Mouse (Mus musculus) MEL (cell line): ENCODE measurements at regions not wholly inside any gene's neighbourhood (a gene's known extent, or its start where the extent isn't known, plus 50 kb on each side); places are given as distances from the start of the nearest gene placed in this dataset.

Experiments
- DNase-seq: peaks from one replicate; pipeline ENCODE4 v3.0.0; 2011; ENCODE audit warnings: low read depth, low spot score
- H3K27ac ChIP-seq: 2 replicates; pipeline ENCODE4 v1.5.1; 2012; ENCODE audit warnings: low read depth, mild to moderate bottlenecking, control low read depth, low read length, moderate library complexity; ENCODE audit not compliant: control insufficient read depth
- H3K27me3 ChIP-seq, 2 experiments: fragments of 150-350 bp in 1 of 2; sonication (generic) in 1 of 2; 2 replicates each; pipeline ENCODE4 v1.6.1; 2012; ENCODE audit warnings: low read length in 2 of 2, mild to moderate bottlenecking in 2 of 2, improper control_type of control experiment in 1 of 2, moderate library complexity in 1 of 2; ENCODE audit not compliant: insufficient read depth in 2 of 2, control insufficient read depth in 1 of 2
- H3K36me3 ChIP-seq, 2 experiments: 2 replicates each; pipeline ENCODE4 v1.6.1; 2012 to 2014; ENCODE audit warnings: low read length in 2 of 2, improper control_type of control experiment in 1 of 2, inconsistent platforms in 1 of 2, mild to moderate bottlenecking in 1 of 2; ENCODE audit not compliant: insufficient read depth in 2 of 2, control insufficient read depth in 1 of 2
- H3K4me1 ChIP-seq, 2 experiments: fragments of 150-350 bp in 1 of 2; sonication (generic) in 1 of 2; 2 replicates each; pipeline ENCODE4 v1.6.1; 2012; ENCODE audit warnings: low read length in 2 of 2, improper control_type of control experiment in 1 of 2, mild to moderate bottlenecking in 1 of 2; ENCODE audit not compliant: insufficient read depth in 2 of 2, control insufficient read depth in 1 of 2
- H3K4me3 ChIP-seq, 2 experiments: fragments of 150-350 bp in 1 of 2; sonication (generic) in 1 of 2; 2 replicates each; pipeline ENCODE4 v1.5.1; 2012; ENCODE audit warnings: low read depth in 2 of 2, low read length in 2 of 2, mild to moderate bottlenecking in 2 of 2, moderate library complexity in 2 of 2, control low read depth in 1 of 2, improper control_type of control experiment in 1 of 2; ENCODE audit not compliant: control insufficient read depth in 1 of 2, insufficient read depth in 1 of 2
- H3K79me2 ChIP-seq: 2 replicates; pipeline ENCODE4 v1.6.1; 2012; ENCODE audit warnings: mild to moderate bottlenecking, low read length, moderate library complexity; ENCODE audit not compliant: control insufficient read depth, poor library complexity, insufficient read depth
- H3K9ac ChIP-seq: 2 replicates; pipeline ENCODE4 v1.6.1; 2012; ENCODE audit warnings: low read depth, mild to moderate bottlenecking, control low read depth, low read length, moderate library complexity; ENCODE audit not compliant: control insufficient read depth, poor library complexity, severe bottlenecking
- H3K9me3 ChIP-seq: fragments of 150-350 bp; sonication (generic); replicated peaks from 2 replicates; pipeline ENCODE4 v1.6.1; 2012; ENCODE audit warnings: mild to moderate bottlenecking, low read length, improper control_type of control experiment, moderate library complexity; ENCODE audit not compliant: insufficient read depth
- BHLHE40 ChIP-seq: IDR thresholded peaks from 2 replicates; pipeline ENCODE4 v1.6.1; 2012; ENCODE audit warnings: low read depth, mild to moderate bottlenecking, inconsistent platforms, low read length, improper control_type of control experiment, borderline replicate concordance
- CTCF ChIP-seq, 3 experiments: IDR thresholded peaks in 2 of 3; conservative IDR thresholded peaks in 1 of 3; 2 replicates each; pipeline ENCODE4 v1.5.1; 2011 to 2012; ENCODE audit warnings: low read length in 3 of 3, low read depth in 2 of 3, mild to moderate bottlenecking in 2 of 3, improper control_type of control experiment in 1 of 3, inconsistent platforms in 1 of 3, mixed read lengths in 1 of 3, moderate library complexity in 1 of 3; ENCODE audit not compliant: control insufficient read depth in 1 of 3, insufficient read depth in 1 of 3, poor library complexity in 1 of 3, severe bottlenecking in 1 of 3
- E2F4 ChIP-seq: IDR thresholded peaks from 2 replicates; pipeline ENCODE4 v1.6.1; 2011; ENCODE audit warnings: low read depth, low read length, improper control_type of control experiment, borderline replicate concordance
- ELF1 ChIP-seq: IDR thresholded peaks from 2 replicates; pipeline ENCODE4 v1.6.1; 2014; ENCODE audit warnings: low read depth, mild to moderate bottlenecking, inconsistent platforms, low read length, improper control_type of control experiment, moderate library complexity
- HCFC1 ChIP-seq: IDR thresholded peaks from 2 replicates; pipeline ENCODE4 v1.6.1; 2012; ENCODE audit warnings: low read depth, mild to moderate bottlenecking, inconsistent platforms, low read length, improper control_type of control experiment, moderate library complexity
- MAZ ChIP-seq: IDR thresholded peaks from 2 replicates; pipeline ENCODE4 v1.6.1; 2012; ENCODE audit warnings: low read depth, mild to moderate bottlenecking, inconsistent platforms, low read length, improper control_type of control experiment
- MXI1 ChIP-seq: IDR thresholded peaks from 2 replicates; pipeline ENCODE4 v1.6.1; 2011; ENCODE audit warnings: mild to moderate bottlenecking, low read depth, low read length, improper control_type of control experiment
- MYB ChIP-seq: IDR thresholded peaks from 2 replicates; pipeline ENCODE4 v1.6.1; 2011; ENCODE audit warnings: mild to moderate bottlenecking, low read depth, low read length, improper control_type of control experiment
- MYC ChIP-seq: IDR thresholded peaks from 2 replicates; pipeline ENCODE4 v1.6.1; 2011; ENCODE audit warnings: low read depth, mild to moderate bottlenecking, low read length, improper control_type of control experiment, moderate library complexity
- NELFE ChIP-seq: IDR thresholded peaks from 2 replicates; pipeline ENCODE4 v1.6.1; 2011; ENCODE audit warnings: low read depth, low read length, improper control_type of control experiment
- NRF1 ChIP-seq: IDR thresholded peaks from 2 replicates; pipeline ENCODE4 v1.6.1; 2014; ENCODE audit warnings: low read depth, mild to moderate bottlenecking, inconsistent platforms, low read length, improper control_type of control experiment, moderate library complexity; ENCODE audit not compliant: poor library complexity, insufficient read depth, severe bottlenecking
- SMC3 ChIP-seq: IDR thresholded peaks from 2 replicates; pipeline ENCODE4 v1.6.1; 2011; ENCODE audit warnings: low read depth, low read length, improper control_type of control experiment
- TCF12 ChIP-seq: IDR thresholded peaks from 2 replicates; pipeline ENCODE4 v1.6.1; 2014; ENCODE audit warnings: low read depth, mild to moderate bottlenecking, inconsistent platforms, low read length, improper control_type of control experiment, moderate library complexity
- USF2 ChIP-seq, 2 experiments: IDR thresholded peaks; 2 replicates each; pipeline ENCODE4 v1.6.1; 2011 to 2012; ENCODE audit warnings: improper control_type of control experiment in 2 of 2, low read length in 2 of 2, borderline replicate concordance in 1 of 2, inconsistent platforms in 1 of 2, low read depth in 1 of 2, mild to moderate bottlenecking in 1 of 2; ENCODE audit not compliant: insufficient read depth in 1 of 2
- ZC3H11A ChIP-seq: IDR thresholded peaks from 2 replicates; pipeline ENCODE4 v1.6.1; 2012; ENCODE audit warnings: low read depth, mild to moderate bottlenecking, inconsistent platforms, low read length, improper control_type of control experiment
- ZKSCAN1 ChIP-seq: IDR thresholded peaks from 2 replicates; pipeline ENCODE4 v1.6.1; 2012; ENCODE audit warnings: low read depth, mild to moderate bottlenecking, inconsistent platforms, low read length, improper control_type of control experiment, moderate library complexity

- Histone ChIP-seq H3K9me3 (no peaks in the 10 kb centered on the region), H3K4me3 (no peak overlapping the region), H3K27me3 (no peaks in the 10 kb centered on the region), H3K4me1 (no peaks in the 10 kb centered on the region), H3K9ac (no peak overlapping the region), H3K36me3 (no peaks in the 10 kb centered on the region), H3K79me2 (no peaks in the 10 kb centered on the region), H3K27ac (no peak overlapping the region)
- no peak for TF ChIP-seq NELFE
- TF ChIP-seq ELF1: no peak
- TF ChIP-seq NRF1: no peak
- no peak for TF ChIP-seq MXI1
- no peak for TF ChIP-seq CTCF (IDR thresholded peaks at IDR 0.05 in 2 of 3, conservative IDR thresholded peaks at IDR 0.05 in 1 of 3; ENCODE audit: control insufficient read depth in 1 of 3, insufficient read depth in 1 of 3, low read depth in 2 of 3, low read length in 3 of 3, poor library complexity in 1 of 3, severe bottlenecking in 1 of 3)
- TF ChIP-seq MYB: no peak
- no peak for TF ChIP-seq ZC3H11A
- no peak for TF ChIP-seq MYC
- TF ChIP-seq ZKSCAN1: no peak
- no peak for TF ChIP-seq TCF12
- TF ChIP-seq SMC3: no peak
- no peak for TF ChIP-seq USF2 (IDR thresholded peaks at IDR 0.05; ENCODE audit: borderline replicate concordance in 1 of 2, insufficient read depth in 1 of 2, low read depth in 1 of 2, low read length in 2 of 2)
- no peak for TF ChIP-seq BHLHE40
- no peak for DNase-seq
These were observed 161.4 kb upstream of the Cpeb2 start for GRCm38 (mm10) chr5:43071541-43071940.

- Histone ChIP-seq H3K27me3 (no peaks in the 10 kb centered on the region), H3K9ac (no peak overlapping the region), H3K4me3 (no peak overlapping the region), H3K36me3 (no peaks in the 10 kb centered on the region), H3K4me1 (no peaks in the 10 kb centered on the region), H3K79me2 (no peaks in the 10 kb centered on the region), H3K9me3 (no peaks in the 10 kb centered on the region), H3K27ac (no peak overlapping the region)
- TF ChIP-seq NELFE: no peak
- TF ChIP-seq MAZ: no peak
- no peak for TF ChIP-seq HCFC1
- TF ChIP-seq E2F4: no peak
- no peak for DNase-seq
These were observed 160.6 kb upstream of the Cpeb2 start for GRCm38 (mm10) chr5:43072340-43072739.
